Mouse (Mus musculus): Measurements from ENCODE around the gene Klk1b22. TPM values are rescaled to one million over a fixed set of nuclear protein-coding genes. Genes with fewer than 3 reads are reported as not detected.
"Not testable (repeated sequence)": the region's sequence is repeated elsewhere in the genome, so short reads cannot be mapped to it uniquely, and the experiment has no call there.

The Klk1b22 gene
- polyA plus RNA-seq (2012), result not detected in 2 replicates

DNA sequence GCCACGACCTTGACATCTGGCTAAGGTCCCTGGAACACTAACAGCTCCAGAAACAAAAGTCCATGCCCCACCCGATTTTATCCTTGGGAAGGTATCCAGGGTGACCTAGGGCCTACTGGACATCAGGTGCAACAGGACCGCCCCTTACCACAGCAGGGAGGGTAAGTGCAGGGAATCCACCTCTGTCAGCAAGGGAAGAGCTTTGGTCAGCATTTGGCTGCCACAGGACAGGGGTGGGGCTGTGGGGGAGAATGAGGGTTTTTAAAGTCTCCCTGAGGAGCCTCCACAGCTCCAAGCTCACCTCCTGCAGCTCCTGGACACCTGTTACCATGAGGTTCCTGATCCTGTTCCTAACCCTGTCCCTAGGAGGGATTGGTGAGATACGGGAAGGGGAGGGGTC lies at the start of gene Klk1b22:
Gene Klk1b22, plus strand, starts transcription at position 301 of the 400 bp plus-strand sequence.
- no peak for TF ChIP-seq GATA1 (IDR thresholded peaks at IDR 0.05; ENCODE audit: low read length)

DNA sequence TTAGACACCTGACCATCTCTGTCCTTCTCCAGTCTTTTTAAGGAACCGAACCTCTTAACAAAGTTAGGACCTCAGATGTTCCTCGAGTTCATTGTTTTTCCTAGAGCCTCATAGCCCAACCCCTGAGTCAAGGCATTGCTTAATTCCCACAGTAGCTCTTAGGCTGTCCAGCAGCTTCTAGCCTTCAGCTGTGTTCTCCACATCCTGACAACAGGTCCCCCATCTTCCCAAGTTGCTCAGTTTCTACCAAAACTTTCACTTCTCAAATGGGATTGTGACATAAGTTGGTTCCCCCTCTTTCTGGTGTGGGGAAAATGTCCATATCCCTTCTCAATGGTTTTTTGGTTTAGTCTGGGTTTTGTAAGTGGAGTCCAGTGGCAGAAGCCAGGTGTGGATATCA lies 40.4 kb upstream of the Klk1b22 start:
- no peak for TF ChIP-seq GATA1 (IDR thresholded peaks at IDR 0.05; ENCODE audit: low read length)

DNA sequence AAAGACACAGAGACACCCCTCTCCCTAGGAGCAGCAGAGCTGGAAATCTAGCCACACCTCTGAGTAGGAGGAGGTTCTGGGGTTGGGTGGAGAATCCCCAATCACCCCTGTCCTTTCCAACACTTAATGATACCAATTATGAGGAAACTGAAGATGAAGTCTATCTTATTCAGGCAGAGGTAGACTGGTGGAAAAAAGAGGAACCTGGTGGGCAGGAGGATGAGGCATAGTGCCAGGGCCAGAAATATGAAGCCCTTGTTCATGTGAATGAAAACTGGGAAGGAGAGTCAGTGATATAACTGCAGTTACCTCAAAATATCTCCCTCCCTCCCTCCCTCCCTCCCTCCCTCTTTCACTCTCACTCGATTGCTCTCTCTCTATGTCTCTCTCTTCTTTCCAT lies 34.8 kb upstream of the Klk1b22 start:
- TF ChIP-seq GATA1 (IDR thresholded peaks at IDR 0.05; ENCODE audit: low read length), result no peak

DNA sequence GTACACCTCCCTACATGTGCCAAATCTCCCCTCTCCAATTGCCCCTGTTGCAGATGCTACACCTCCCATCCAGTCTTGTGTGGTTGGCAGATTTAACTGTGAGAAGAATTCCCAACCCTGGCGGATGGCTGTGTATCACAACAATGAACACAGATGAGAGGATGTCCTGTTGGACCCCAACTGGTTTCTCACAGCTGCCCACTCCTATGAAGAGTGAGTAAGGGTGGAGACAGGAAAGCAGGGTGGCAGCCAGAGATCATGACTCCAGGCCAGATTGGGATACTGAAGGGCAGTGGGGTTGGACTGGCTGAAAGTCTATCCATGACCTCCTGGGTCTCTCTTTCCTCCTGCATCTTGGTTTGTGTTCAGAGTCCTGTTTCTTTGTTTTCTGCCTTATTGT lies 16.4 kb upstream of the Klk1b22 start:
- no peak for TF ChIP-seq GATA1 (IDR thresholded peaks at IDR 0.05; ENCODE audit: low read length)

DNA sequence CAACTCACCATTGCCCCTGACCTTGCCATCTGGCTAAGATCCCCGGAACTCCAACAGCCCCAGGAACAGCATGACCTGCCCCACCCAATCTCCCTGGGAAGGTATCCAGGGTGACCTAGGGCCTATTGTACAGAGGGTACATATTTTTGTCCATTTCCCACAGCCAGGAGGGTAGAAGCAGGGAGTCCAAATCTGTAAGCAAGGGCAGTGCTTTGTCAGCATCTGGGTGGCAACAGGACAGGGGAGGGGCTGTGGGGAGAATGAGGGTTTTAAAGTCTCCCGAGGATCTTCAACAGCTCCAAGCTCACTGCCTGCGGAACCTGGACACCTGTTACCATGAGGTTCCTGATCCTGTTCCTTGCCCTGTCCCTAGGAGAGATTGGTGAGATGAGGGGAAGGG lies 10.4 kb upstream of the Klk1b22 start, which contains the start of gene Klk1b21:
Gene Klk1b21, plus strand, starts transcription at position 301 of the 400 bp plus-strand sequence.
- TF ChIP-seq GATA1 (IDR thresholded peaks at IDR 0.05; ENCODE audit: low read length), result not testable (repeated sequence)

DNA sequence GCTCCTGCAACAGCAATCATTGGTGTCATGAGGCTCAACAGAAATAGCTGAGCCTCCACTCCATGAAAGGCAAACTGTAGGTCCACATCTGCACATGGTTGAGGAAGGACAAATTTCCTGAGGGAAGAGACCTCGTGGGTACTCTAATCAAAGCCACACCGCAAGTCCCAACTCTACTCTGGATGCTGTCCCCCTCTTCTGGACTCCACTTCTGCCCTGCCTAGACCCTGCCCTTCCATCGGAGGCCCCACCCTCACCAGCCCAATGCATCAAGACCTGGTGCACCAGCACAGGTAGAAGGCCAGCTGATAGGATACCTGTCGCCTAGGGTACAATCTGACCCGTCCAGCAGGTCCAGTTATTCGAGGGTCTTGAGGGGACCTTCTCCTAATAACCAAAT lies 11.0 kb downstream of the Klk1b22 start:
- TF ChIP-seq GATA1 (IDR thresholded peaks at IDR 0.05; ENCODE audit: low read length), result no peak

DNA sequence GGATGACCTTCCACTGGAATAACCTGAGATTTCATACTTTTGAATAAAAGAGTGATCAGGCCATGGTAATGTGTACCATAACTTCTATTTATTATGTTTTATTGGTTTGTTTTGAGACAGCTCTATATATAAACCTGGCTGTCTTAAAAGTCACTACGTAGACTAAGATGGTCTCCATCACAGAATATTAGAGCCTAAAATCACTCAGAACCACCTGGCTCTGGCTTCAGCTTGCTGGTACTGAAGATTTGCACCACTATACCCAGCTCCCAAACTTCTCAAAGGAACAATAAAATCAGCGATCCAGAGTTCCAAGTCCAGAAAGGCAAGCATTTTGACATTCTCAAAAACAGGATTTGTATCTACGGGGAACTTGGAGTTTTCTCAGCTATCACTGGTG lies 24.0 kb downstream of the Klk1b22 start, which contains the start of gene Klk1b16:
Gene Klk1b16, plus strand, starts transcription at position 301 of the 400 bp plus-strand sequence.
- no peak for TF ChIP-seq GATA1 (IDR thresholded peaks at IDR 0.05; ENCODE audit: low read length)

Other genes with a start within 250 kb of the Klk1b22 start
- gene Klk4, start 231.5 kb upstream of the Klk1b22 start, polyA plus RNA-seq (2012), result not detected in 2 replicates
- not detected in 2 replicates for gene Klk15, start 178.9 kb upstream of the Klk1b22 start, polyA plus RNA-seq (2012)
- not detected in 2 replicates for gene Klk1b8, start 162.0 kb upstream of the Klk1b22 start, polyA plus RNA-seq (2012)
- not detected in 2 replicates for gene Klk1b1, start 145.9 kb upstream of the Klk1b22 start, polyA plus RNA-seq (2012)
- gene Klk1b9, start 136.6 kb upstream of the Klk1b22 start, polyA plus RNA-seq (2012), result not detected in 2 replicates
- gene Klk1b11, start 116.8 kb upstream of the Klk1b22 start, polyA plus RNA-seq (2012), result not detected in 2 replicates
- not detected in 2 replicates for gene Klk1b26, start 100.5 kb upstream of the Klk1b22 start, polyA plus RNA-seq (2012)
- not detected in 2 replicates for gene Klk1b27, start 60.4 kb upstream of the Klk1b22 start, polyA plus RNA-seq (2012)
- not detected in 2 replicates for gene Klk1b21, start 10.3 kb upstream of the Klk1b22 start, polyA plus RNA-seq (2012)
- gene Klk1b16, start 24.1 kb downstream of the Klk1b22 start, polyA plus RNA-seq (2012), result not detected in 2 replicates
- not detected in 2 replicates for gene Klk1b24, start 75.6 kb downstream of the Klk1b22 start, polyA plus RNA-seq (2012)
- gene Klk1b3, start 85.5 kb downstream of the Klk1b22 start, polyA plus RNA-seq (2012), result not detected in 2 replicates
- not detected in 2 replicates for gene Klk1b4, start 94.8 kb downstream of the Klk1b22 start, polyA plus RNA-seq (2012)
- not detected in 2 replicates for gene Klk1b5, start 103.3 kb downstream of the Klk1b22 start, polyA plus RNA-seq (2012)
- gene Klk1, start 112.7 kb downstream of the Klk1b22 start, polyA plus RNA-seq (2012), result not detected in 2 replicates
- not detected in 2 replicates for gene Gm36864, start 123.5 kb downstream of the Klk1b22 start, polyA plus RNA-seq (2012)
- gene 1700028J19Rik, start 134.0 kb downstream of the Klk1b22 start, polyA plus RNA-seq (2012), result 0.13 and 0.17 TPM in 2 replicates
- gene 2410002F23Rik, start 134.0 kb downstream of the Klk1b22 start, polyA plus RNA-seq (2012), result 379 and 401 TPM in 2 replicates
- gene Acp4, start 144.7 kb downstream of the Klk1b22 start, polyA plus RNA-seq (2012), result not detected in 2 replicates
- gene Gm15517, start 148.8 kb downstream of the Klk1b22 start, polyA plus RNA-seq (2012), result not detected in 2 replicates
- gene Clec11a, start 194.2 kb downstream of the Klk1b22 start, polyA plus RNA-seq (2012), result 2.8 and 3.2 TPM in 2 replicates
- gene Shank1, start 197.6 kb downstream of the Klk1b22 start, polyA plus RNA-seq (2012), result 1.6 and 1.8 TPM in 2 replicates